In the genomic region with DNA sequence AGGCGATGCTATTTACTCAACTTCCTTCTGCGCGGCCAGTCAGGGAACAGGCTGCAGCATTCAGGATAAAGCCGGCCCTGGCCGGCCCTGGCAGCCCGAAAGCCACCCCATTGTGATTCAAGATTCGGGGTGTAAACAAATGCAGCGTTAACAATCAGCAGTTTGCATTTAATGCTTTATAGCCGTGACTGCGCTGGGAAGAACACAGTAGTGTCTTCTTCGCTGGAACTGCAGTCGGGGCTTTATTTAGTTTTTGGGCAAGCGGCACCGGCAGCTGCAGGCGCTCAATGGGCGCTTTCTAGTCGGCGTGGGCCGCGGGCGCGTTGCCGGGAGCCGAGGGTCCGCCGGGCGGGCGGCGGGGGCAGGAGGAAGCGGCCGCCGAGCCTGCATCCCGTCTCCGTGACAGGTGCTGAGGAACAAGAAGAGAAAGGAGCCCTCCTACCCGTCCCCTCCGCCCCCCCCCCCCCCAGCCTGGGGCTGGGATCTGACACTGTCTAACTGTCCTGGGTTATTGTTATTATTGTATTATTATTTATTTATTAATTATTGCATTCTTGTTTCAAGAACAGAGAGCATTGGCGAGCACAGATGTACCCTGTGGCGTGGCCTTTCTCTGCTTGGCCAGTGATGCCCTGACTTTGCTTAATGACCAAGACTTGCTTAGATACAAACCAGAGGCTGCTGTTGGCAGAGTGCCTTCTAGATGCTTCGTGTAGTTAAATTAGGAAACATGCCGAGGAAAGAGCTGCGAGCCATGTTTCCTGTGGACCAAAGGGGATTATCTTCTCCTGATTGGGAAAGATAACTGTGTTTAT, we compare ENCODE assay signal across 7 mouse cellular contexts. TPM values are rescaled to one million over a fixed set of nuclear protein-coding genes. Genes with fewer than 3 reads are reported as not detected.
DNase-seq lines count a peak whose midpoint lies in the region; ATAC-seq and TF ChIP-seq lines count a peak whose summit lies in the region.

No protein-coding gene starts in this region.

- 3% methylated on average over 41 of the region's 41 CpGs for WGBS in bone marrow, adult 2 months
- 2% methylated on average over 33 of the region's 41 CpGs for WGBS in embryonic facial prominence, embryonic 13.5 days
- WGBS in kidney, adult 2 months = 2% methylated on average over 41 of the region's 41 CpGs

- H3K9ac ChIP-seq in embryonic facial prominence, embryonic 13.5 days = peak overlapping the region; percentile 76

- H3K4me2 ChIP-seq in embryonic facial prominence, embryonic 13.5 days = peak overlapping the region; percentile 73

- peak overlapping the region; percentile 9 for H3K4me3 ChIP-seq in bone marrow, adult 2 months (replicated peaks; ENCODE audit: control insufficient read depth, low read depth, low read length)
- peak overlapping the region; percentile 44 for H3K4me3 ChIP-seq in embryonic facial prominence, embryonic 13.5 days
- peak overlapping the region; percentile 67 for H3K4me3 ChIP-seq in kidney, adult 2 months (ENCODE audit: insufficient read depth, low read depth, low read length)

- 0 out of 2 replicates have a peak, but pooled peaks cover 1% of the 10 kb centered on the region for H3K4me1 ChIP-seq in bone marrow, adult 2 months (ENCODE audit: control insufficient read depth, insufficient read depth, low read length)
- H3K4me1 ChIP-seq in embryonic facial prominence, embryonic 13.5 days = peaks cover 7% of the 10 kb centered on the region
- H3K4me1 ChIP-seq in kidney, adult 2 months (ENCODE audit: control insufficient read depth, insufficient read depth, low read length) = no peaks in the 10 kb centered on the region

- H3K27ac ChIP-seq in bone marrow, adult 2 months (ENCODE audit: control insufficient read depth, insufficient read depth, low read depth, low read length, poor library complexity) = 0 out of 2 replicates have a peak overlapping the region, but pooled peaks have one; percentile 15
- no peak overlapping the region for H3K27ac ChIP-seq in embryonic facial prominence, embryonic 13.5 days
- H3K27ac ChIP-seq in kidney, adult 2 months (ENCODE audit: insufficient read depth, low read depth, low read length) = peak overlapping the region; percentile 55; the same call in 1 of the 2 replicates

- peak; percentile 26; the same call in 1 of the 2 replicates for ATAC-seq in embryonic facial prominence, embryonic 13.5 days (ENCODE audit: insufficient number of reproducible peaks, insufficient read depth, low FRiP score, low TSS enrichment, low read depth)

- H3K27me3 ChIP-seq in embryonic facial prominence, embryonic 13.5 days = peaks cover 15% of the 10 kb centered on the region
- H3K27me3 ChIP-seq in kidney, adult 2 months (replicated peaks; ENCODE audit: control insufficient read depth, insufficient read depth, low read length) = no peaks in the 10 kb centered on the region

- no peak for TF ChIP-seq CTCF in bone marrow, adult 2 months (IDR thresholded peaks at IDR 0.05; ENCODE audit: control insufficient read depth, insufficient read depth, low read length)
- TF ChIP-seq CTCF in kidney, adult 2 months (conservative IDR thresholded peaks at IDR 0.05; ENCODE audit: insufficient read depth, insufficient read length, low read depth, low read length) = no peak

- no peaks in the 10 kb centered on the region for H3K9me3 ChIP-seq in embryonic facial prominence, embryonic 13.5 days

- H3K36me3 ChIP-seq in embryonic facial prominence, embryonic 13.5 days = no peaks in the 10 kb centered on the region
- H3K36me3 ChIP-seq in kidney, adult 2 months (ENCODE audit: control insufficient read depth, insufficient read depth, low read length) = no peaks in the 10 kb centered on the region

- TF ChIP-seq POLR2A in bone marrow, adult 2 months (IDR thresholded peaks at IDR 0.05; ENCODE audit: borderline replicate concordance, control insufficient read depth, low read depth, low read length) = no peak
- no peak for TF ChIP-seq POLR2A in kidney, adult 2 months (IDR thresholded peaks at IDR 0.05; ENCODE audit: low read depth, low read length)

- intact Hi-C loops in left cerebral cortex, postnatal 4 days (cut with DNase I) = no loop called here

- DNase-seq in heart, adult 8-10 months (ENCODE audit: low spot score) = peak; percentile 76
- DNase-seq in kidney, adult 2 months = peak; percentile 74
- DNase-seq in left cerebral cortex, postnatal 4 days = peak; percentile 88
- DNase-seq in mesoderm, embryonic 11.5 days (ENCODE audit: low read depth, low spot score) = peak; percentile 83
- peak; percentile 54 to 68 for DNase-seq in right cerebral cortex, postnatal 36 days (ENCODE audit: low spot score in 2 of 2)

RNA-seq across cellular contexts. Expression of gene Pik3r1, which starts 33.6 kb away (rescaled TPM):
- 34.7 and 41.1 TPM in 2 replicates for polyA plus RNA-seq in bone marrow, adult 2 months (2011; ENCODE audit: insufficient read depth, insufficient read length, low replicate concordance, missing spikeins)
- 38.8 and 45.0 TPM in 2 replicates for polyA plus RNA-seq in embryonic facial prominence, embryonic 13.5 days (2015; fragmentation: Nextera tagmentation; extraction: Ambion mirVana)
- 100 to 1,000 TPM; 107 to 140 (median 112) TPM for total RNA-seq in heart, adult 8-10 months (2022)
- 17.1 and 21.2 TPM in 2 replicates for polyA plus RNA-seq in kidney, adult 2 months (2012; rRNA removed)
- 100 to 1,000 TPM; 188 to 214 TPM for total RNA-seq in left cerebral cortex, postnatal 4 days (2021)

Comparison
In these comparisons a context has a peak if more than half of its experiments do, and no peak if none do; other contexts are left out.
1. H3K4me3 ChIP-seq: peak in every context shown above with its lines; median percentile 67 in kidney, adult 2 months; 44 in embryonic facial prominence, embryonic 13.5 days; 9 in bone marrow, adult 2 months.